Mouse (Mus musculus) small intestine, adult 2 months (tissue): ENCODE data around the gene Atn1.

Experiments
- CTCF ChIP-seq: fragments of 200-500 bp; IDR thresholded peaks from 2 replicates; pipeline ENCODE4 v1.5.1; 2012; ENCODE audit warnings: low read depth, mild to moderate bottlenecking, control low read depth, inconsistent platforms, low read length, moderate library complexity, mixed read lengths; ENCODE audit not compliant: insufficient replicate concordance, insufficient read length; ENCODE audit errors: extremely low read depth
- POLR2A ChIP-seq: fragments of 200-500 bp; IDR thresholded peaks from 2 replicates; pipeline ENCODE4 v1.6.1; 2012; ENCODE audit warnings: low read depth, mild to moderate bottlenecking, control low read depth, inconsistent platforms, low read length, moderate library complexity

- TF ChIP-seq CTCF (no peak), POLR2A (no peak)
Observed at GRCm38 (mm10) chr6:124768704-124769044, 12.3 kb upstream of the Atn1 start.
